Mouse (Mus musculus) hindlimb bud, embryonic 11.5 days (tissue): ENCODE data around the gene Gpr37l1.

Experiments
- DNase-seq: peaks from one replicate; pipeline ENCODE4 v3.0.0-alpha.2; 2012; ENCODE audit warnings: low read depth, low spot score; ENCODE audit errors: extremely low spot score

The Gpr37l1 gene

DNA sequence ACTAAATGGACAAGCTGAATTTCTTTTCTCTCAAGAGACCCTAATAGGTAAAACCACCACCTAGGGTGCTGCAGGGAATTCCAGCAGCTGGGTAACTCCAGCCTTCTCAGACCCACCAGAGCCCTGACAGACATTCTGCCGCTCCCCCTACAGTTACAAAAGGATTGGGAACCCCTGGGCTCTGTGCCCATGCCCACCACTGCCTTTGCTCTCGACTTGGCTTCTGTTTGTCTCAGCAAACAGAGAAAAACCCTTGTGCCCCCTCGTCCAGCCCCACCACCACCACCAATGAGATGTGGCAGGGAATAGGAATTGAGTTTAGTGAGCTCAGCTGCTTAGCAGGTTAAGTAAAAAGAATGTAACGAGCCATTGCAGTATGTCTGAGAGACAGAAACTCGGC is 18.5 kb downstream of the Gpr37l1 start:
- no peak for DNase-seq

DNA sequence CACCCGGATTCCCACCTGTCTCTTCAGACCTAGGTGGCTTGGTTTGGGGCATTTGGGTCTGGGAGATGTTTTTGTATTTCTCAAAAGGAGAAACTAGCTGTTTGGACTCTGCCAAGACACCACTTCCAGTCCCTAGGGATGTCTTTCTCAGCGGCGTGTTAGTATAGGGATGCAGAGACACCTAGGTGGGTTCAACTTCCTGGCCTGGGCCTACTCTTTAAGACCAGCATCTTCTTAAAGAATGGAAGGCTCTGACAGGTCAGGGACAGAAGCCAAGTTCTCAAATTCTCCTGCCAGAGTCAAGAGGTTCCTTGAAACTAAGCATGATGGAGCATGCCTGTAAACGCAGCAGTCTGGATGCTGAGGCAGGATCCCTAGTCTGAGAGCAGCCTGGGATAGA is 19.0 kb downstream of the Gpr37l1 start:
- no peak for DNase-seq

DNA sequence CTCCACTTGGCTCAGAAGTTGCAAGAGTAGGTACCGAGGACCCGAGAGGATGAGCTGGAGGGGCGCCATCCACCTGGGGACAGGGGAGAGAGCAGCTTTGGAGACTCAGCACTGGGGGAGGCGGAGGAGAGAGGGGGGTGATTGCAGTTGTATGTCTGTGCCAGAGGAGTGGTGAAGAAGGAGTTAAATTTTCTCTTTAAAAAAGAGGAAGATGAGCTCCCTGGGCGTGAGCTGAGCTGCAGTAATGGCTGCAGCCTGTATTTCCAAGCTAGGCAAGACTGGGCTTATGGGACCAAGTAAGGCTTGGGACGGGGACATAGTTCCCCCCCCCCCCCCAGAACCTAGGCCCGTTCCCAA is 19.8 kb downstream of the Gpr37l1 start:
- DNase-seq = no peak

DNA sequence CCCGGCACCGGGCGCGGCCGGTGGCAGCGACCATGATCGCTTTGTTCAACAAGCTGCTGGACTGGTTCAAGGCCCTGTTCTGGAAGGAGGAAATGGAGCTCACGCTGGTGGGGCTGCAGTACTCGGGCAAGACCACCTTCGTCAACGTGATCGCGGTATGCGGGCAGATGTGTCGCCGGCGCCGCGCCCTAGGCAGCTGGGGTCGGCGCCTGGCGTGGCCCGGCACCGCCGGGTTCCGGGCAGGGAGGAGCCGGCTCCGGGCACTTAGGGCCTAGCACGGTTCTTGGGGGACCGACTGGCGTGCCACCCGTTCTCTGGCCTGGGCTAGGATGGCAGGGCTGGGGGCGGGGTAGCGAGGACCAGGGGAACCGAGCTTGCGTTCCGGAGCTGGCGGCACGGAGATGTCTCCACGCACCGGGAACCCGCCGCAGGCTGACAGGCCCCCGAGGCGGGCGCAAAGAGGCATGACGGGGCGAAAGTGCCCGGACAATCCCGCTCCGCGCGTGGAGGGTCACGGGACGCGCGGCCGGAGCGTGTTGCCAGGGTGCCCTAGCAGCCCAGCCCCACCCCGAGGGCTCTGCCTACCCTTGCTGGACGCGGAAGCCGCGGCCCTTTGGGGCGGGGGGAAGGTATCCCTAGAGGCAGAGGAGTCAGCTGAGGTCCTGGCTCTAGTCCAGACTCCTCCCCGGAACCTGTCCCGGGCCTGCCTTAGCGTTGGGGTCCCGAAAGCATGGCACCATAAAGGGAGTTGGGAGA is 20.4 kb downstream of the Gpr37l1 start:
- DNase-seq = no peak

DNA sequence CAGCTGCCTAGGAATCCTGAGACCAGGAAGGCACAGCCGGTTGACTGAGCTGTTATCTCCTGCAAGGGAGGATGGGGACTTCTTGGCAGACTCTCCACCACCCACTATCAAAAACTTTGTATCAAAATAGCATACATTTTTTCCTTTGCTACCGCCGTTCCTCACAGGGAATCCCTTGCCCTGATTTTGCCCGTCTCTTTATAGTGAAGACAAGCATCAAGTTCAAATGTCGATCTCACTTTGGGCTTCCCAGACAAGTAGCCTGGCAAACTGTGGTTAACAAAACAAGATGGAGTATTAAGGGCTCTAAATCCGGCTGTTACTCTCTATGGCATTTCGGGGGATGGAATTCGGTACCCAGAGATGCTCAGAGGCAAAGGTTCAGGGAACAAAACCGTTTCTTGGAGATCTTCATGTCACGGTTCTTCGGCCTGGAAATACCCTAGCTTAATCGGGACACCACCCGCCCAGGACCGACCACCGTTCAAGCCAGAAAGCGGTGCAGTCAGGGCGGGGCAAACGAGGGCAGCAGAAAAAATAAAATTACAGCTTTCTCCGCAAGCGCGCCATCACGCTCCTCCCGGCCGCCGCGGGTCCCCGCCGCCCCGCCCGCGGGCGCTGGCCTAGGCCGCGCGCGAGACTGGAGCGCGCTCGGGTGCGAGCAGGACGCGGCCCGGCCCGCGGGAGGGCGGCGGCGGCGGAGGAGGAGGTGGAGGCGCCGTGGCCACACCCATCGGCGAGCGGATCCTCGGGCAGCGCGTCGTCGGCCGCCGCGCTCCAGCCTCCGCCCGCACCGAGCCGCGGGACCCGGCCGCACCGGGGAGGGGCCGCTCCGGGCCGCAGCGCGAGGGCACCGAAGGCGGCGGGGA is 21.2 kb downstream of the Gpr37l1 start, which contains the start of gene Arl8a:
Gene Arl8a, plus strand, starts transcription at position 748 of the 869 bp plus-strand sequence.
- DNase-seq = no peak

DNA sequence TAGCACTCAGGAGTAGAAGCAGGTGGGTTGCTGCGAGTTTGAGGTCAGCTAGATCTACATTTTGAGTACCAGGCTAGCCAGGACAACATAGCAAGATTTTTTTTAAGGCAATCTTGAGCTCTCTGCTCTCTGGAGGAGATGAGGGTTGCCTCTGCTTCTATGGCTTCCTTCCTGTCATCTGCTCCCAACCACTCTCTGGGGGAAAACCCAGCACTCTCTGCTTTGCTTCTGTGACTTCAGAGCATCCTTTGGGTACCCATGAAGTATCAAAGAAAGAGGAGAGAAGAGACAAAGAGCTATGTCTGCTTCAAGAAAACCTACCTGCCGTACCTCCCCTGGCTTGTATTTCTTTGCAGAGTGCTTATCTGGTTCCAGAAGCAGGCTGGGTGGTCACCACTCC is 23.5 kb downstream of the Gpr37l1 start:
- DNase-seq = no peak

DNA sequence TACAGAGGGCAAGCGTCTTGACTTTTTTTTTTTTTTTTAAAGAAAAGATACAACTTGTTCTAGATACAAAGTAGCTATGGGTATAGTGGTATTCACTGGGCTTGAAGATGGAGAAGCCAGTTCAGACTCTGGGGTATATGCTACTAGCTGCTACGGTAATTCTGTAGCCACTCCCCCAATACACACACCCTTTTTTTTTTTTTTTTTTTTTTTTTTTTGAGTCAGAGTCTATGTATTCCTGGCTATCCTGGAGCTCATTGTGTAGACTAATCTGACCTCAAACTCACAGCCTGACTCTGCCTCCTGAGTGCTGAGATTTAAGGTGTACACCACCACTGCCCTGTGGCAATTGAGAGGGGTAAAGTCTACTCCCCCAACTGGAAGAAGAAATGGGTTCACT is 25.0 kb downstream of the Gpr37l1 start:
- no peak for DNase-seq

DNA sequence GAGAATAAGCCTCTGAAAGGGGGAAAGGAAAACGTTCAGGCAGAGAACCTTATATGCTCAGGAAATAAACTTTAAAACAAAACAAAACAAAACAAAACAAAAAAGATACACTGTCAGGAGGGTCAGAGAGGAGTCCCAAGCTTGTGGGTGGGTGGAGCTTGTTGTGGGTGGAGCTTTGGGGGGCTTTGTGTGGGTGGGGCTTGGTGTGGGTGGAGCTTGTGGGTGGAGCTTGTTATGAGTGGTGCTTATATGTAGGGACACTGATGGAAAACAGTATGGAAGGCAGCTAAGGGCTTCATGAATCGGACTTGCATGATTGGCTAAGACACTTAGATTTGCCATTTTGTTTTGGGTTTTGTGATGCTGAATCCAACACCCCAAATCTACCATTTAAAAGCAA is 27.6 kb downstream of the Gpr37l1 start:
- DNase-seq = no peak

DNA sequence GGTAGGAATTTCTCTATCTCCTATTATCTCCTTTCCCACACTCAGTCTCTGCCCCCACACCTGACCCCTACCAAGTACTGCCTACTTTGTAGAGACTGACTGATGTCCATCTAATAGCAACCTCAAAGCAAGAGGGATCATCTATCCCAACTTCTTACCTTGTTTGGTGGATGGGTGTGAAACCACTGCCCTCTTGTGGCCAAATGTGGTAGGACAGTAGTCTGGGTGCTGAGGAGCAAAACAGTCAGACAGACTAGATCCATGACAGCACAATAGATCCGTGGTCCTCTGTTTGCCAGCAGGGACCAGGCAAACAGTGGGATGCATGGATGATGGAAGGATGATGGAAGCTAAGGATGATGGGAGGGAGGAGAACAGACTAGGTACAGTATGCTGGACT is 31.0 kb downstream of the Gpr37l1 start:
- peak; percentile 78 for DNase-seq

DNA sequence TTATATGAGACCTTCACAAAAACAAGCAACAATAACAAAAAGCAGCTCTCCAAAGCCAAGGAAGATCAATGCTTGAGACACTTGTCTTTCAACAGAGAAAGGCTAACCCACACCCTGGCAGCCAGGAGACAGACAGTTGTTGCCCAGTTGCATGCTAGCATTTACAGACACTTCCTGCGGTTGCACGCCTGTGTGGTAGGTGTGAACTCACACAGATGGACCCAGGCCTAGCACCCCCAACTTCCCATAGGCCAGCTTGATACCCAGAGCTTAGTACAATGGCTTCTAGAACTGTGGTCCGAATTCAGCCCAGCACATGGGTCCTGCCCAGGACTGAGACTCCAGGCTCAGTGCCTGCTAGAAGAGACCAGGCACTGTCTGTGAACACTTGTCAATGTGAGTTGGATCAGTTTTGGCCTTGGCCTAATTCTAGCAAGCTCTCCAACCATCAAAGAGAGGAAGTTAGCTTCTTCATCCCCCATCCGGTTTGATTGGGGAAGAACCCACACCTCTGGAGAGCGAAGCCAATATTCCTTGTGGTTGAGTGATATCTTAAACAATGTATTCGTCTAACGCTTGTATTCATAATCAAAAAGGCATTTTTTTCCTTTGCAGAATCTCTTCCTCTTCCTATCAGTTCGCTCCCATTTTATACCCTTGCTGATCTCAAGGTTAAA is 32.2 kb downstream of the Gpr37l1 start:
- DNase-seq = no peak

DNA sequence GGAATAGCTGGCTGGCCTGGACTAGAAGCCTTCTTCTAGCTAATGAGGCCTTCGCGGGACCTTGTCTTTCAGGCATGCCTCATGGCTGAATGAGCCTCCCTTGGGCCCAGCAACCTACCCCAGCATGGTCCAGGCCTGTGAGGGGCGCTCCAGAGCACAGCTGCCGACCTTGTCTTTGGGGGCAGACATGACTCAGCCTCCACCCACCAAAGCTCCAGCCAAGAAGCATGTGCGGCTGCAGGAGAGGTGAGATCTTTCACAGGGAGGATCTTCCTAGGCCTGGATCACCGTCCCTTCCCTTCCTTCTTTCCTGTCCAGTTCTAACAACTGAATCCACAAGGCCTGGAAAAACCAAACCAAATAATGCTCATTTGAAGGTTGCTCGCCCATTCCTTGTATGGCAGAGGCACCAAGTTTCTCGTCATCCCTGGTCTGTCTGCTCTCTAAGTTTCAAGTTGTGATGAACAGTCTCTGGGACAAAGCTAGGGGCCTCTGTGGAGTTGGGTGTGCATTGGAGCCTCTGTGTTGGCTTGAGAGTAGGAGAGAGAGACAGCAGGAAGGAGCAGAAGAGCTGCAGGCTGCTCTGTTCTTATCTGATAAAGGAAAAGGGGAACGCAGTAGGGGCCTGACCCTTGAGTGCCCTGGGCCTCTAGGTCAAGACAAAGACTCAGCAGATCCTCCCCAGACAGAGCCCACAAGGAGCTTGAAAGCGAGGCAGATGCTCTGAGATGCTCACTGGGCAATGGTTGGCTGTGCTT is 33.6 kb downstream of the Gpr37l1 start:
- DNase-seq = no peak

DNA sequence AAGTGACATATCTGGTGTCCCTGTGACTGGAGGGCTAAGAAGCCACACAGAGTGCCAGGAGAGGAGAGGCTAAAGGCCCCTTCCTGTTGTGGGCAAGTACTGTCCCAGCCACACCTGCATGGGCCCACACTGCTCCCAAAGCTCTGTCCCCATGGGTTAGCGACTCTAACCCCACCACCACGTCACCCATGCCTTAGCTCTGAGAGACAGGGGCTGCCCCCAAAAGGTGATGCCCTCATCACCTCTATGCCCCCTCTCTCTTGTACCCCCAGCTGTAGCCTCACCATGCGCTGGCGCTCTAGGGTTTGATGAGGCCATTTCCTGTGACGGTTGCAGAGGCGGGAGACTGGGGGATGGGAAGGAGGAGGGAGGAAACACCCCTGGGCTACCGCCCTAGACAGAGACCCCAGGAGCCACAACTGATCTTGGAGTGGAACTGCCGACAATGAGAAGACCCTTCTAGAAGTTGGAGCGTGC is 34.5 kb downstream of the Gpr37l1 start:
- no peak for DNase-seq

DNA sequence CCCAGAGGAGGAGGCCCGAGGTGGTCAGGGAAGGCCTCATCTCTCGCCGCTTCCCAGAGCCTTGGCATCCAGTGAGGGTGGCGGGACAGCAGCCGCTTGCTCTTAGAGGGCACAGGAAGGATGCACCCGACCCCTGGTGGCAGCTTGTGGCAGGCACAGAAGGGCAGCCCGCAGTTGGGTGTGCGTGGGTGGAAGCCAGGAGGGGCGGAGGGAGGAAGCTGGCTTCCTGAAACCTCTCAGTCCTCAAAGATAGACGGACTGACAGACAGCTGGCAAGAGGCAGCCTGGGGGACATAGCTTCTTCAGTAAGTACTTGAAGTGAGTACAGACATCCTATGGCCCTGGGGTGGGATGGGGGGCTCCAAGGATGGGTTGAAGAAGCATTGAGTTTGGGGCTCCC is 35.0 kb downstream of the Gpr37l1 start, which contains the start of gene Ptpn7:
Gene Ptpn7, plus strand, starts transcription at position 228 of the 400 bp plus-strand sequence.
- no peak for DNase-seq

DNA sequence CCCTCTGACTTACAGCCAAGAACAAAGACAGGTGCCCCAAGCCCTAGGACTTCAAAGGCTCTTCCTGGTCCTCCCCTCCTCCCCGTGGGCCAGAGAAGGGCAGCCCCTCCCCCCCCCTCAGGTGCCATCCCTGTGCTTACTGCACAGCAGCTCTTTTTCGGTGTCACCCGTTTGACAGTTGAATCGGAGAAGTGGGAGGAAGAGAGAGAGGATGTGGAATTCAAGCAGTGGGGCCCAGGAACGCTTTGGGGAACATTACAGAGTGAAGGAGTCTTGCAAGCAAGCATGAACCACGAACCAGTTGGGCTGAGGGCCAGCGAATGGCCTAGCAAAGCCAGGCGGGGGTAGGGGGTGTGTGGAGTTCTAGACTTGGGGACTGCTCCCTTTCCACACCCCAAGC is 35.9 kb downstream of the Gpr37l1 start:
- no peak for DNase-seq

DNA sequence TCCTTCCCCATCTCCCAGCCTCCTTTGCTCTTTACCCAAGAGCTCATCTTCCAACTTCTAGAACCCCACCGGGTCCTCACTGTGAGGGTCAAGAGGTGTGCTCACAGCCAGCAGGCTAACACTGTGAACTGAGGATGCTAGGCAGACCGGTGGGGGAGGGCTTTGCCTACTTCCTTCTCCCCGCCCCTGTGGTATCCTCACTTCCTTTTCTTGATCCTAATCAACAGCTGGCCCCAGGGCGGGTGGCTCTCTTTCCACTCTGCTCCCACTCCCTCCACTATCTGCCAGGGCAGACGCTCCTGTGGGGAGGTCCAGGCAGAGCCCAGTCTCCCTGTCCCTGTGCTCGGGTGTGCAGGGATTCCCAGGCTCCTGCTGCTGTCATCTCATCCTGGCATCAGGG is 36.4 kb downstream of the Gpr37l1 start:
- DNase-seq = no peak

DNA sequence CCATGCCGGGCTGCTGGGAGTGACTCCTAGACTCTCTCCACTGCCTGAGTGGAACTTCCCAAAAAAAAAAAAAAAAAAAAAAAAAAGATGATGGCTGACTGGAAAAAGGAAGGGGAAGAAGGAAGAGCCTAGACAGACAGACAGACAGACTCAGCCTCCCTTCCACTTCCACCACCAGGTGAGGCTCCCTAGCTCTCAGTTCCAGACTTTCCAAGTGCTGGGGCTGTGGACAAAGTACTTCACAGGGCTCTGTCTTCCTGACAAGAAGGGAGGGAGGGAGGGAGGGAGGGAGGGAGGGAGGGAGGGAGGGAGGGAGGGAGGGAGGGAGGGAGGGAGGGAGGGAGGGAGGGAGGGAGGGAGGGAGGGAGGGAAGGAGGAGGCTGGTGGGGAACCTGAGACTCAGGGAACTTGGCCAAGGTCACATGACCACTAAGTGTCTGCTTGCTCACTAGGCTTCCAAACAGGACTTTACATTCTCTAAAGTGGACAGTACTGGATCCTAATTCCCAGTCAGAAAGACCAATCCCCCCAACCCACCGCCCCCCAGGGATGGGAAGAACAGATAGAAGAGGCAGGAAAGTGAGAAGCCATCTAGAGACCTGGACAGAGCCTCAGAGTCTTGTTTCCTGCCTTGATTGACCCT is 37.0 kb downstream of the Gpr37l1 start:
- no peak for DNase-seq

DNA sequence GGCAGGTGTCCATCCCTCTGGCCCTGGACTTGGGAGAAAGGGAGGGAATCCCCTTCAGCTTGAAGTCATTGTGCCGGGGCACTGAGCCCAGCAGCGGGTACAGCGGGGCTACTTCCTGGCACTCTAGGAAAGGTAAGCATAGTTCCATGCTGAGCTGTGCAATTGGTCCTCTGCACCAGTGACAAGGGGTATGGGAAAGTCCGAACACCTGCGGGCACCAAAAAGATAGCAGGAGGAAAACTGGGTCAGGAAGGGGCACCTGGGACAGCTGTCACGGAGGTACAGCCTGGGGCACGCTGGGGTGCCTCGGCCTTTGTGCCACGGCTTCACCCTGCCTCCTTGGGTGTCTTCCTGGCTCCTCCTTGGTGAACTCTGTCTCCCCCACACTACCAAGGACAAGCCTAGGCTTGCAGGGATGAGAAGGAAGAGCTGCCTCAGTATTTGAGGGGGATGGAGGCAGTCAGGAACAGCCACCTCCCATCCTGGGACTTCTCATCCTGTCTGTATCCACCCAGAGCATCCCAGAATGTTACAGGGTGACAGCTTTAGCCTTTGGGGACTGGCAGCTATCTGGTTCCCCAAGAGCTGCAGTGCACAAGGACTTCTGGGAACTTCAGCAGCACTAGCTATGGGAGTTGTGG is 37.8 kb downstream of the Gpr37l1 start:
- DNase-seq = no peak

DNA sequence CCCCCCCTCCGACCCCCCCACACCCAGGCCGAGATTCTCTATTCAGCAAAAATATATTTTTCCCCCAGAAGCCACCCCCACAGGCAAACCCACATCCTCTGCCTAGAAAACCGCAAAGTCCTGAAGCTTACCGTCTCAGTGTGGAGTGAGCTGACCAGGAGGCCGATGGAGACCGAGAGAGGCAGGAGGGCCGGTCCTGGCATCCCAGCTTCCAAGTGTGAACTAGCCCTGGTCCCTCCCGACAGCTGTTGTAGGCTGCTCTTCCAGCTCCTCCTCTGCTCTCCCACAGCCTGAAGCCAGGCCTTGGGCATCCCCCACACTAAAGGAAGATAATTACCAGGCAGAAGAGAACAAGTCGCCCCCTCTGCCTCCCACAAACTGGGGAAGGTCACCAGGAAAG is 38.5 kb downstream of the Gpr37l1 start:
- DNase-seq = no peak

DNA sequence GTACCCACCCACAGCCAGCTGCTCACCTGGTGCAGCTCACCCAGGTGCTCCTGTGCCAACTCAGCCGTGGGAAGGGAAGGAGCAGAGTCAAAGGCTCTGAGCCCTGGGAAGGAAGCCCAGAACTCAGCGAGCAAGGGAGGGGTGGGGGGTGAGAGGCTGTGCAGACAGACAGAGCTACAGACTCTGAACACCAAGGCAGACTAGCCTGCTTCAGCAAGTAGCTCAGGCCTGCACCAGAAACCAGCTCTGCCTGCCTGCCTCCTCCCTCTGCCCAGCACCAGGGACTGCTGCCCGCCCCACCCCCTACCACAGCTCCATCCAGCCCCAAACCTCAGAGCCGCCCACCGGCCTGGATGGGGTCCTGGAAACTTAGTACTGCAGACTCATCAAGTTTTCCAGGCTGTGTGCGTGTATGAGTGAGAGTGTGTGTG is 39.5 kb downstream of the Gpr37l1 start:
- DNase-seq = no peak
